Mouse (Mus musculus) testis, adult 2 months (tissue): ENCODE results near the gene St6galnac4.

Source experiments
- CTCF ChIP-seq: fragments of 200-500 bp; IDR thresholded peaks from 2 replicates; pipeline ENCODE4 v1.5.1; 2012; ENCODE audit warnings: low read depth, mild to moderate bottlenecking, inconsistent platforms, low read length, moderate library complexity; ENCODE audit not compliant: control insufficient read depth, insufficient read depth, insufficient replicate concordance
- POLR2A ChIP-seq: fragments of 200-500 bp; IDR thresholded peaks from 2 replicates; pipeline ENCODE4 v1.6.1; 2012; ENCODE audit warnings: low read depth, mild to moderate bottlenecking, inconsistent platforms, low read length, moderate library complexity; ENCODE audit not compliant: control insufficient read depth

DNA sequence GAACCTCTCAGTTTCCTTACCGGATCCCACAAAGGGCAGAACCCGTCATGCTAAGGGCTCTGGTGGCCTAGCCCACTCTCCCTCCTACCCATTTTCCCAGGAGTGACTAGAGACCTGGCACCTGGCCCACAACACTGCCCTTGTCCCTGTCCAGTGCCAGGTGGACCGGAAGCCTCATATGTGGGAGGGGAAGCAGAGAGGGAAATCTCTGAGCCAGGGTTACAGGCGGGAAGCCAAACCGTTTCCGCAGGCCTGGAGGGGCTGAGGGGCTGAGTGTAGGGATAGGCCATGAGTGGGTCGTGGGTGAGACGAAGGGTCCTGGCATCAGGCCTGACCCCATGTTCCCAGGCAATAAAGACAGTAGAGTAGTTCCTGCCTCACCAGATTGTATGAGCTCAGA, 11.6 kb downstream of the St6galnac4 start:
- no peak for TF ChIP-seq POLR2A
- no peak for TF ChIP-seq CTCF
